Mouse (Mus musculus): ENCODE data around the gene Tmtc2. TPM values are rescaled to one million over a fixed set of nuclear protein-coding genes. Genes with fewer than 3 reads are reported as not detected.

Tmtc2 gene
- polyA plus RNA-seq, 1 experiment, result 0.01 TPM

DNA sequence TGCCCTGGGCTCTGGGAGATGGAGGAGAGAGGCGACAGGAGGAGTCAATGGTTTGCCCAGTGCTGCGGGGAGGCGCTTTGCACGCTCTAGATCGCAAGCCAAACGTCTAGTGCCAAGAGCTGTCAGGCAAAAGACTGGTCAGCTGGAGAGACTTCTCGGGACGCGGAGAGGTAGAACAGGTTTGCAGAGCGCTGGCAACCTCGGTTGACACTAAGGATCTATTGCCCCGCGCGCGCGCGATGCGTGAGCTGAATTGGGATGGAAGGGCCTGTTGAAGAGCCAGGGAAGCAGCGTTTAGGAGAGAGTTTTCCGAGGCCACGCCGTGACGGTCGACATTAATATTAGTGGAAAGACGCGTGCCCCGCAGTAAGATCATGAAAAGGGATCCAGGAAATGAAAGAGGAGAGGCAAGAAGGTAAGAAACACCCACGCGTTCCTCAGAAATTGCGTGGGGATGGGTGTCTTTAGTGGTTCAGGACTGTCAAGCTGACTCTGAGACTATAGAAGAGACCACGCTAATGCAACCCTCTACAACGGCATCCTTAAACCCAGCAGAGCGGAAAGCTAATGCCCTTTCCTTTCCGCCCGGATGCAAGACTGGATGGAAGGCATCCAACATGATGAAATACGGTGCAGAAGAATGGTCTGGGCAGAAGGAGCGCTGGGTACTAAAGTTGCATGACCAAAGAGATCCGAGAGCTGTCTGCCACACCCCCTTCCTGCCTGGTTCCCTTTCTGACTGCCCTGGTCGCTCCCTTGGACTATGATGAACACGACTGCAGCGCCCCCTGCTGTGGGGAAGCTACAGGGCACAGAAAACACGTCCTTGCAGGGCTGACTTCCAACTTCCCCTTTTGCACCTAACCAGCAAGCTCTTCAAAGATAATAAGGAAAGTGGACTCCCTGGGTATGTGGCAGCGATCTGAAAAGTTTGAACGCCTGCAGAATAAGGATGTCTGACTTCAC, 727 bp upstream of the Tmtc2 start:
- Histone ChIP-seq H3K4me1 (ENCODE audit: control insufficient read depth) (peaks cover 25% of the 10 kb centered on the region), H3K27me3 (ENCODE audit: control insufficient read depth) (peaks cover 25% of the 10 kb centered on the region), H3K36me3 (ENCODE audit: control insufficient read depth) (no peaks in the 10 kb centered on the region), H3K4me3 (replicated peaks) (peak overlapping the region; percentile 67), H3K9me3 (ENCODE audit: control insufficient read depth, low read length) (no peaks in the 10 kb centered on the region)
- no peak for TF ChIP-seq GATA1 (IDR thresholded peaks at IDR 0.05; ENCODE audit: low read length)
- no peak for TF ChIP-seq TAL1 (IDR thresholded peaks at IDR 0.05; ENCODE audit: low read length)

- Histone ChIP-seq H3K4me3 (replicated peaks) (peak overlapping the region; percentile 67), H3K4me1 (ENCODE audit: control insufficient read depth) (peaks cover 26% of the 10 kb centered on the region), H3K9me3 (ENCODE audit: control insufficient read depth, low read length) (no peaks in the 10 kb centered on the region), H3K36me3 (ENCODE audit: control insufficient read depth) (no peaks in the 10 kb centered on the region), H3K27me3 (ENCODE audit: control insufficient read depth) (peaks cover 25% of the 10 kb centered on the region)
- TF ChIP-seq TAL1 (IDR thresholded peaks at IDR 0.05; ENCODE audit: low read length) (no peak), GATA1 (IDR thresholded peaks at IDR 0.05; ENCODE audit: low read length) (no peak)
Measured at GRCm38 (mm10) chr10:105573306-105573907, 844 bp downstream of the Tmtc2 start.

GRCm38 (mm10) chr10:105572829-105573228, 1.4 kb downstream of the Tmtc2 start:
- Histone ChIP-seq H3K36me3 (ENCODE audit: control insufficient read depth) (no peaks in the 10 kb centered on the region), H3K27me3 (ENCODE audit: control insufficient read depth) (peaks cover 25% of the 10 kb centered on the region), H3K9me3 (ENCODE audit: control insufficient read depth, low read length) (no peaks in the 10 kb centered on the region), H3K4me1 (ENCODE audit: control insufficient read depth) (peaks cover 26% of the 10 kb centered on the region), H3K4me3 (replicated peaks) (peak overlapping the region; percentile 67)
- TF ChIP-seq GATA1 (IDR thresholded peaks at IDR 0.05; ENCODE audit: low read length) (no peak), TAL1 (IDR thresholded peaks at IDR 0.05; ENCODE audit: low read length) (no peak)

GRCm38 (mm10) chr10:105572301-105572700, 1.9 kb downstream of the Tmtc2 start:
- Histone ChIP-seq H3K4me1 (ENCODE audit: control insufficient read depth) (peaks cover 26% of the 10 kb centered on the region), H3K9me3 (ENCODE audit: control insufficient read depth, low read length) (no peaks in the 10 kb centered on the region), H3K27me3 (ENCODE audit: control insufficient read depth) (peaks cover 25% of the 10 kb centered on the region), H3K4me3 (replicated peaks) (no peak overlapping the region), H3K36me3 (ENCODE audit: control insufficient read depth) (no peaks in the 10 kb centered on the region)
- TF ChIP-seq TAL1 (IDR thresholded peaks at IDR 0.05; ENCODE audit: low read length) (no peak), GATA1 (IDR thresholded peaks at IDR 0.05; ENCODE audit: low read length) (no peak)

GRCm38 (mm10) chr10:105571831-105572230, 2.4 kb downstream of the Tmtc2 start:
- no peaks in the 10 kb centered on the region for H3K9me3 ChIP-seq (ENCODE audit: control insufficient read depth, low read length)
- H3K27me3 ChIP-seq (ENCODE audit: control insufficient read depth), result peaks cover 25% of the 10 kb centered on the region
- TF ChIP-seq GATA1 (IDR thresholded peaks at IDR 0.05; ENCODE audit: low read length), result no peak
- no peak for TF ChIP-seq TAL1 (IDR thresholded peaks at IDR 0.05; ENCODE audit: low read length)
- H3K4me3 ChIP-seq (replicated peaks), result no peak overlapping the region
- H3K4me1 ChIP-seq (ENCODE audit: control insufficient read depth), result peaks cover 26% of the 10 kb centered on the region
- no peaks in the 10 kb centered on the region for H3K36me3 ChIP-seq (ENCODE audit: control insufficient read depth)

- no peak overlapping the region for H3K4me3 ChIP-seq (replicated peaks)
- H3K36me3 ChIP-seq (ENCODE audit: control insufficient read depth), result no peaks in the 10 kb centered on the region
- no peaks in the 10 kb centered on the region for H3K9me3 ChIP-seq (ENCODE audit: control insufficient read depth, low read length)
- peaks cover 25% of the 10 kb centered on the region for H3K27me3 ChIP-seq (ENCODE audit: control insufficient read depth)
- H3K4me1 ChIP-seq (ENCODE audit: control insufficient read depth), result peaks cover 26% of the 10 kb centered on the region
- TF ChIP-seq TAL1 (IDR thresholded peaks at IDR 0.05; ENCODE audit: low read length) (no peak), GATA1 (IDR thresholded peaks at IDR 0.05; ENCODE audit: low read length) (no peak)
Measured at GRCm38 (mm10) chr10:105571019-105571418, 3.2 kb downstream of the Tmtc2 start.

- Histone ChIP-seq H3K27me3 (ENCODE audit: control insufficient read depth) (peaks cover 23% of the 10 kb centered on the region), H3K4me1 (ENCODE audit: control insufficient read depth) (peaks cover 18% of the 10 kb centered on the region), H3K36me3 (ENCODE audit: control insufficient read depth) (no peaks in the 10 kb centered on the region), H3K9me3 (ENCODE audit: control insufficient read depth, low read length) (no peaks in the 10 kb centered on the region), H3K4me3 (replicated peaks) (no peak overlapping the region)
- TF ChIP-seq TAL1 (IDR thresholded peaks at IDR 0.05; ENCODE audit: low read length) (no peak), GATA1 (IDR thresholded peaks at IDR 0.05; ENCODE audit: low read length) (no peak)
Measured at GRCm38 (mm10) chr10:105569573-105569972, 4.7 kb downstream of the Tmtc2 start.

DNA sequence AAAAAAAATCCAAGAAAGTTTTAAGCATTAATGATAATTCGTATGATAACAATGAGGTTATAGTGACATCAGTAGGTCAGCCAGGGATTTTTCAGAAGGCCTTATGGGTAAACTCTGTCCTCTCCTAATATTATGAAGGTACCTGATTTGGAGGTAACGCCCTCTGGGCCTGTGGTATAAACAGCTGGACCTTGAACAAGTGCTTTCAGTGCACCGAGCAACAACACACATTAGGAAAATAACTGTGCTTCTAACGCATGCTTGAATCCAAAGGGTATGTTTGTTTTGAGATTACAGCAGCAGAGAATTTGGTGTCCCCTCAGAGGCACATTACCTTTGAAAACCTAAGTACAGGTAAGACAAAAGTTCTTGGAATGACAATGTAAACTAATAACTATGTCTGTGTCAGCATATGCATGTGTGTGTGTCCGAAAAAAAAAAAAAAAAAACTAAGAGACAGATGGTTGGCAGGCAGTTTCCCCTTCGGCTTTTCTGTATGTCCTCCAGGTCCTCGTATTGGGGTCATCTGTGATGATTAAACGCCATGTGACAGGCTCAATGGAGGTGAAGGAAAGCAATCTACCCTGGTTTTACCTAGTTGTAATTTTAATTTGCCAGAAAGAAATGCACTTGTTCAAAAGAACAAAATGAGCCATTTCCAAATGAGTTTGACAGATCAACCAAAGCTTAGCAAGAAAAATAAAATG, 6.3 kb downstream of the Tmtc2 start:
- Histone ChIP-seq H3K9me3 (ENCODE audit: control insufficient read depth, low read length) (no peaks in the 10 kb centered on the region), H3K4me3 (replicated peaks) (no peak overlapping the region), H3K4me1 (ENCODE audit: control insufficient read depth) (peaks cover 5% of the 10 kb centered on the region), H3K36me3 (ENCODE audit: control insufficient read depth) (no peaks in the 10 kb centered on the region), H3K27me3 (ENCODE audit: control insufficient read depth) (peaks cover 13% of the 10 kb centered on the region)
- TF ChIP-seq TAL1 (IDR thresholded peaks at IDR 0.05; ENCODE audit: low read length) (no peak), GATA1 (IDR thresholded peaks at IDR 0.05; ENCODE audit: low read length) (no peak)

GRCm38 (mm10) chr10:105561548-105561947, 12.7 kb downstream of the Tmtc2 start:
- Histone ChIP-seq H3K27me3 (ENCODE audit: control insufficient read depth) (no peaks in the 10 kb centered on the region), H3K4me3 (replicated peaks) (no peak overlapping the region), H3K4me1 (ENCODE audit: control insufficient read depth) (no peaks in the 10 kb centered on the region), H3K36me3 (ENCODE audit: control insufficient read depth) (no peaks in the 10 kb centered on the region), H3K9me3 (ENCODE audit: control insufficient read depth, low read length) (no peaks in the 10 kb centered on the region)
- TF ChIP-seq TAL1 (IDR thresholded peaks at IDR 0.05; ENCODE audit: low read length), result no peak
- TF ChIP-seq GATA1 (IDR thresholded peaks at IDR 0.05; ENCODE audit: low read length), result no peak
